Mouse (Mus musculus) lung, adult 2 months (tissue): ENCODE data around the gene Adipor2. TPM values are rescaled to one million over a fixed set of nuclear protein-coding genes. Genes with fewer than 3 reads are reported as not detected.
"Not testable (repeated sequence)": the region's sequence is repeated elsewhere in the genome, so short reads cannot be mapped to it uniquely, and the experiment has no call there.

ENCODE experiments used
- DNase-seq: peaks from one replicate; pipeline ENCODE4 v3.0.0; 2022
- H3K4me1 ChIP-seq: fragments of 200-500 bp; 2 replicates; pipeline ENCODE4 v1.6.1; 2011; ENCODE audit warnings: low read length; ENCODE audit not compliant: control insufficient read depth, insufficient read depth
- H3K4me3 ChIP-seq: fragments of 200-500 bp; replicated peaks from 2 replicates; pipeline ENCODE3; 2011; ENCODE audit warnings: low read depth, mild to moderate bottlenecking, control low read depth, low read length; ENCODE audit errors: extremely low read depth
- CTCF ChIP-seq: fragments of 200-500 bp; IDR thresholded peaks from 2 replicates; pipeline ENCODE4 v1.5.1; 2011; ENCODE audit warnings: mild to moderate bottlenecking, low read length, control low read depth; ENCODE audit not compliant: insufficient read depth
- POLR2A ChIP-seq: fragments of 200-500 bp; IDR thresholded peaks from 2 replicates; pipeline ENCODE4 v1.6.1; 2011; ENCODE audit warnings: low read depth, mild to moderate bottlenecking, control low read depth, low read length, borderline replicate concordance; ENCODE audit errors: extremely low read depth
- WGBS: fragments of 180-500 bp; shearing (Covaris S2); methylation state at CpG from one replicate; pipeline ENCODE4 v1.1.7; 2018; 5-methylcytosine and 5-hydroxymethylcytosine counted together
- polyA plus RNA-seq: library from polyadenylated mRNA; depleted of rRNA; stranded (reverse); fragments of >200 nt; gene quantifications from 2 replicates; pipeline ENCODE4 v1.2.3, GENCODE M21; 2012

Gene Adipor2
- polyA plus RNA-seq, 1 experiment = 81.0 TPM

- no peak for DNase-seq
- WGBS = 58% methylated on average over 11 of the region's 11 CpGs
- Histone ChIP-seq H3K4me3 (no peak overlapping the region), H3K4me1 (no peaks in the 10 kb centered on the region)
- no peak for TF ChIP-seq CTCF
- TF ChIP-seq POLR2A = no peak
Measured at GRCm38 (mm10) chr6:119445671-119446607, 28.4 kb upstream of the Adipor2 start.

GRCm38 (mm10) chr6:119443742-119444645, 26.5 kb upstream of the Adipor2 start:
- no peaks in the 10 kb centered on the region for H3K4me1 ChIP-seq
- DNase-seq = peak; percentile 79
- WGBS = 19% methylated on average over 12 of the region's 12 CpGs
- TF ChIP-seq POLR2A (no peak), CTCF (peak; percentile 99)
- H3K4me3 ChIP-seq = no peak overlapping the region

- TF ChIP-seq CTCF = peak; percentile 24; the same call in 1 of the 2 replicates
- not testable (repeated sequence) for H3K4me3 ChIP-seq, H3K4me1 ChIP-seq, DNase-seq
- whole genome bisulfite sequencing = 79% methylated on average over 5 of the region's 5 CpGs
Measured at GRCm38 (mm10) chr6:119442729-119443128, 25.2 kb upstream of the Adipor2 start.

DNA sequence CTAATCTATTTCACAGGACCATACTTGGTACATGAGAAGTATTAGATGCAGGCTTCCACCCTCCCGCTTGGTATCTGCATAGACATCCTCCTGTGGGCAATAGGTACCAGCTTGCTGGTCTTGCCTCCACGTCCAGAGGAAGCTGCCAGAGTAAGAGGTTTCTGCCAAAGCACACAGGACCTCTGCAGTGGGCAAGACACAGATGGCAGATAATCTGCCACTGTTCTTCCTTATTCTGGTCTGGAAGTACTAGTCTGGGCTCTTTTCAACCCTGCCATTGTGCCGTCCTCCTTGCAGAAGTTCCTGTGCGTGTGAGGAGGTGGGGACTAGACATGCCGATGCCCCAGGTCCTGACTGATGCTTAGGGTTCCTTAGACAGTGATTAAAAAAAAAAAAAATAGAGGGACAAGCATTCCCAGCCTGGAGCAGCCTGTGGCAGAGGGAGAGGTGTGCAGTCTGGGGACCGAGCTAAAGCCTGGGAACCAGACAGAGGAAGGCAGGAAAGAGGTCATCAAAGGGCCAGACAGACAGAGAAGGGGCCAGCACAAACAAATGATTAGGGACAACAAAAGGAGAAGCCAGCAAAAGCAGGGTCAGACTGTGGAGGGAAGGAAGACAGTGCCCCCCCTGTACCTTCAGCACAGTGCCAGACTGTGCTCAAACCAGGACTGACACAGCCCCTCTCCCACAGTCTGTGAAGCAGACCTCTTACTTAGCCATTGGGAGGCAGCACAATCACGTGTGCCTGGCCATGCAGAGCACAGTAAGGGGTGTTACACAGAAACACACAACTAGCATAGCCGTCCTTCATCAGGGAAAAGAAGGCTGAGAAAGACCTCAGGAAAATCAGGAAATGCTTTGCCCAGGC, 20.6 kb upstream of the Adipor2 start:
- TF ChIP-seq CTCF (no peak), POLR2A (no peak)
- WGBS = 55% methylated on average over 8 of the region's 8 CpGs
- Histone ChIP-seq H3K4me1 (no peaks in the 10 kb centered on the region), H3K4me3 (no peak overlapping the region)
- no peak for DNase-seq

DNA sequence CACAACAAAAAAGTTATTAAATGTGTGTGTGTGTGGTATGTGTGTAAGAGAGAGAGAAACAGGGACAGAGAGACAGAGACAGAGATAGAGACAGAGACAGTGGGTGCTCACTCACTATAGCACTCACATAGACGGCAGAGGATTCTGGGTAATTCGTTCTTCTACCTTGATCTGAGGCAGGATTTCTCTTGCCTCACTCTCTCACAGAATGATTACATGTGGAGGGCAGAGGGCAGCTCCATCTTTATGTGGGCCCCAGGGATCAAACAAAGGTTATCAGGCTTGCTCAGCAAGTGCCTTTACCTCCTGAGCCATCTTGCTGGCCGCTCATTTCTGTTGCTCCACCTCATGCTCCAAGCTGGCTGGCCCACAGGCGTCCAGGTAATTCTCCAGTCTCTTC, 16.9 kb upstream of the Adipor2 start:
- TF ChIP-seq POLR2A (no peak), CTCF (no peak)
- H3K4me3 ChIP-seq = no peak overlapping the region
- WGBS = 76% methylated on average over 4 of the region's 4 CpGs
- no peak for DNase-seq
- no peaks in the 10 kb centered on the region; the same call in 1 of the 2 replicates for H3K4me1 ChIP-seq

GRCm38 (mm10) chr6:119431751-119432324, 14.3 kb upstream of the Adipor2 start:
- WGBS = 58% methylated on average over 6 of the region's 6 CpGs
- TF ChIP-seq POLR2A (no peak), CTCF (no peak)
- H3K4me3 ChIP-seq = no peak overlapping the region
- H3K4me1 ChIP-seq = peaks cover 2% of the 10 kb centered on the region; the same call in 1 of the 2 replicates
- no peak for DNase-seq

GRCm38 (mm10) chr6:119430508-119430907, 13.0 kb upstream of the Adipor2 start:
- TF ChIP-seq POLR2A = no peak
- TF ChIP-seq CTCF = peak; percentile 37; the same call in 1 of the 2 replicates
- WGBS = 20% methylated on average over 2 of the region's 2 CpGs
- peaks cover 2% of the 10 kb centered on the region; the same call in 1 of the 2 replicates for H3K4me1 ChIP-seq
- H3K4me3 ChIP-seq = no peak overlapping the region
- peak; percentile 71 for DNase-seq

GRCm38 (mm10) chr6:119429311-119429710, 11.8 kb upstream of the Adipor2 start:
- TF ChIP-seq POLR2A (no peak), CTCF (no peak)
- DNase-seq = no peak
- Histone ChIP-seq H3K4me3 (no peak overlapping the region), H3K4me1 (peaks cover 2% of the 10 kb centered on the region; the same call in 1 of the 2 replicates)
- 86% methylated on average over 13 of the region's 13 CpGs for WGBS
